Mouse (Mus musculus) hindbrain, embryonic 14.5 days (tissue): ENCODE measurements at regions not wholly inside any gene's neighbourhood (a gene's known extent, or its start where the extent isn't known, plus 50 kb on each side); places are given as distances from the start of the nearest gene placed in this dataset.
A peak's percentile ranks its signal among the peaks of the same experiment; 100 is the strongest.

Experiments used
- ATAC-seq: fragments of 200-750 bp; cut with Nextera tagmentation; 2 replicates; pipeline ENCODE4 v1.8.0; 2017; ENCODE audit warnings: moderate number of reproducible peaks, mild to moderate bottlenecking, moderate TSS enrichment, moderate library complexity; ENCODE audit not compliant: low FRiP score
- DNase-seq: peaks from one replicate; pipeline ENCODE4 v3.0.0-alpha.2; 2015; ENCODE audit warnings: low spot score
- H3K27ac ChIP-seq: fragments of 300-500 bp; sonication (generic); 2 replicates; pipeline ENCODE4 v1.5.1; 2014; ENCODE audit warnings: mild to moderate bottlenecking, moderate library complexity
- H3K27me3 ChIP-seq: fragments of 300-500 bp; sonication (generic); 2 replicates; pipeline ENCODE4 v1.6.1; 2014; ENCODE audit warnings: mild to moderate bottlenecking, low read length, mixed read lengths; ENCODE audit not compliant: control insufficient read depth, insufficient read depth
- H3K36me3 ChIP-seq: fragments of 300-500 bp; sonication (generic); replicated peaks from 2 replicates; pipeline ENCODE4 v1.6.1; 2014; ENCODE audit not compliant: control insufficient read depth, insufficient read depth
- H3K4me1 ChIP-seq: fragments of 300-500 bp; sonication (generic); replicated peaks from 2 replicates; pipeline ENCODE4 v1.6.1; 2014; ENCODE audit warnings: antibody characterized with exemption, low read length, mixed read lengths; ENCODE audit not compliant: control insufficient read depth, insufficient read depth
- H3K4me2 ChIP-seq: fragments of 300-500 bp; sonication (generic); replicated peaks from 2 replicates; pipeline ENCODE4 v1.6.1; 2014; ENCODE audit warnings: mild to moderate bottlenecking, moderate library complexity
- H3K4me3 ChIP-seq: fragments of 300-500 bp; sonication (generic); replicated peaks from 2 replicates; pipeline ENCODE4 v1.5.1; 2014; ENCODE audit warnings: mild to moderate bottlenecking, low read length
- H3K9ac ChIP-seq: fragments of 300-500 bp; sonication (generic); 2 replicates; pipeline ENCODE4 v1.6.1; 2014
- H3K9me3 ChIP-seq: fragments of 300-500 bp; sonication (generic); 2 replicates; pipeline ENCODE4 v1.6.1; 2016; ENCODE audit warnings: low read length; ENCODE audit not compliant: control insufficient read depth
- WGBS: fragments of 180-500 bp; shearing (Covaris S2); extraction: QIAGEN DNeasy Blood & Tissue Kit; methylation state at CpG from one replicate; pipeline ENCODE4 v1.1.7; 2014; 5-methylcytosine and 5-hydroxymethylcytosine counted together

GRCm38 (mm10) chrX:150709416-150709815 is 52.0 kb upstream of the Tro start:
- H3K36me3 ChIP-seq, result no peaks in the 10 kb centered on the region
- no peaks in the 10 kb centered on the region for H3K4me1 ChIP-seq
- no peaks in the 10 kb centered on the region for H3K27me3 ChIP-seq
- DNase-seq (peak; percentile 38), ATAC-seq (no peak)
- H3K4me2 ChIP-seq, result no peak overlapping the region
- no peak overlapping the region for H3K4me3 ChIP-seq
- H3K9ac ChIP-seq, result no peak overlapping the region
- H3K9me3 ChIP-seq, result no peaks in the 10 kb centered on the region
- WGBS, result 32% methylated on average over 5 of the region's 5 CpGs
- H3K27ac ChIP-seq, result no peak overlapping the region
